Mouse (Mus musculus) kidney, embryonic 14.5 days (tissue): ENCODE results near the gene Polr1d. TPM values are rescaled to one million over a fixed set of nuclear protein-coding genes. Genes with fewer than 3 reads are reported as not detected.

Experiments
- ATAC-seq: fragments of 200-750 bp; cut with Nextera tagmentation; 2 replicates; pipeline ENCODE4 v1.8.0; 2017; ENCODE audit warnings: moderate number of reproducible peaks, mild to moderate bottlenecking, moderate TSS enrichment, moderate library complexity; ENCODE audit not compliant: low FRiP score, low TSS enrichment
- H3K27ac ChIP-seq: fragments of 300-500 bp; sonication (generic); 2 replicates; pipeline ENCODE4 v1.5.1; 2014; ENCODE audit warnings: low read depth, mild to moderate bottlenecking, low read length, moderate library complexity, mixed read lengths
- H3K27me3 ChIP-seq: fragments of 300-500 bp; sonication (generic); 2 replicates; pipeline ENCODE4 v1.6.1; 2014; ENCODE audit warnings: mild to moderate bottlenecking, low read length; ENCODE audit not compliant: control insufficient read depth, insufficient read depth
- H3K36me3 ChIP-seq: fragments of 300-500 bp; sonication (generic); 2 replicates; pipeline ENCODE4 v1.6.1; 2014; ENCODE audit warnings: low read length, mixed read lengths; ENCODE audit not compliant: control insufficient read depth, insufficient read depth
- H3K4me1 ChIP-seq: fragments of 300-500 bp; sonication (generic); 2 replicates; pipeline ENCODE4 v1.6.1; 2014; ENCODE audit warnings: low read length, mixed read lengths; ENCODE audit not compliant: control insufficient read depth, insufficient read depth
- H3K4me2 ChIP-seq: fragments of 300-500 bp; sonication (generic); replicated peaks from 2 replicates; pipeline ENCODE4 v1.6.1; 2014; ENCODE audit warnings: low read depth, mild to moderate bottlenecking, low read length
- H3K4me3 ChIP-seq: fragments of 300-500 bp; sonication (generic); 2 replicates; pipeline ENCODE4 v1.5.1; 2014; ENCODE audit warnings: mild to moderate bottlenecking, low read length
- H3K9ac ChIP-seq: fragments of 300-500 bp; sonication (generic); 2 replicates; pipeline ENCODE4 v1.6.1; 2014; ENCODE audit warnings: low read depth, mild to moderate bottlenecking, low read length, moderate library complexity
- H3K9me3 ChIP-seq: fragments of 300-500 bp; sonication (generic); 2 replicates; pipeline ENCODE4 v1.6.1; 2016; ENCODE audit warnings: low read length; ENCODE audit not compliant: control insufficient read depth
- WGBS: fragments of 180-500 bp; shearing (Covaris S2); extraction: QIAGEN DNeasy Blood & Tissue Kit; methylation state at CpG from one replicate; pipeline ENCODE4 v1.1.7; 2014; 5-methylcytosine and 5-hydroxymethylcytosine counted together
- polyA plus RNA-seq: library from polyadenylated mRNA; unstranded; fragments of >200 nt; fragmentation: Nextera tagmentation; extraction: Ambion mirVana; gene quantifications from 2 replicates; pipeline ENCODE4 v1.2.1, GENCODE M21; 2014

The Polr1d gene
- polyA plus RNA-seq, result 146 and 173 TPM in 2 replicates

DNA sequence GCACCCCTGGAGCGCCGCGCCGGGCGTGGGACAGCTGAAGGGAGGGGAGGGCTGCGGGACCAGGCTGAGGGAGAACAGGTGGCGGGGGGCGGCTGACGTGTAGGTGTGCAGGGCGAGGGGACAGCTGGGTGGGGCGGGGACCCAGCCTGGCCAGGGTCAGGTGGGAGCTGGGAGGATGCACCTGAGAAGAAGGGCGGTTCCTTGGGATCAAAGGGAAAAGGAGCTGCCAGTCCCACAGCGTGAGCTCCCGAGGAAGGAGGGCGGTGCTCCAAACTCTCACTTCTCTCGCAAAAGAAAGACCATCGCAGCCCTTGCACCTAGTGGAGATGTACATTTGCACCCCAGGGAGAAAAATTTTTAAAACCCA lies at the start of gene Polr1d:
Polr1d (plus strand) TSS at position 252 of the 367 bp plus-strand sequence.
- no peaks in the 10 kb centered on the region for H3K27me3 ChIP-seq
- H3K4me1 ChIP-seq, result peaks cover 16% of the 10 kb centered on the region
- H3K27ac ChIP-seq, result peak within 1 kb of the TSS; percentile 86
- ATAC-seq, result no peak
- peak within 1 kb of the TSS; percentile 95 for H3K4me2 ChIP-seq
- peaks cover 11% of the 10 kb centered on the region; the same call in 1 of the 2 replicates for H3K36me3 ChIP-seq
- WGBS, result 2% methylated on average over 17 of the region's 17 CpGs
- H3K4me3 ChIP-seq, result peak within 1 kb of the TSS; percentile 86
- peak within 1 kb of the TSS; percentile 86 for H3K9ac ChIP-seq
- H3K9me3 ChIP-seq, result no peaks in the 10 kb centered on the region

DNA sequence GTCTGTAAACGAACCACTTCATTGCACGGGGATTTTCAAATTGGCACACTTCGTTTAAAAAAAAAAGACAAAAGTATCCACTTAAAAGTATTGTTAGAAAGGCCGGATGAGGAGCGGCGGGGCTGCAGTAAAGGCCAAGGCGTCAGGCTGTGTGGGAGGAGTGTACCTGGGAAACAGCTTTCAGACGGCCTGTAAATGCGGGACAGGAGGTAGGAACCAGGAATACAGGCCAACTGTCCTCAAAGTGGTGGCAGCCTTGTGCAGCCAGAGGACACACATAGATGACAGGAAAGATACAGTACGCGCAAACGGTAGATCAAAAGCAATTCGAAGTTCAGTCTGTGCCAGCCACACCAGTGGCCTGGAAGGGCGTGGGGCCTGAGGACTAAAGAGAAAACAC lies 45.6 kb upstream of the Polr1d start:
- Histone ChIP-seq H3K9ac (no peak overlapping the region), H3K27me3 (no peaks in the 10 kb centered on the region), H3K4me3 (no peak overlapping the region), H3K9me3 (no peaks in the 10 kb centered on the region), H3K4me1 (peaks cover 9% of the 10 kb centered on the region; the same call in 1 of the 2 replicates), H3K27ac (no peak overlapping the region), H3K4me2 (no peak overlapping the region), H3K36me3 (peaks cover 14% of the 10 kb centered on the region)
- ATAC-seq, result no peak
- 67% methylated on average over 14 of the region's 14 CpGs for WGBS

DNA sequence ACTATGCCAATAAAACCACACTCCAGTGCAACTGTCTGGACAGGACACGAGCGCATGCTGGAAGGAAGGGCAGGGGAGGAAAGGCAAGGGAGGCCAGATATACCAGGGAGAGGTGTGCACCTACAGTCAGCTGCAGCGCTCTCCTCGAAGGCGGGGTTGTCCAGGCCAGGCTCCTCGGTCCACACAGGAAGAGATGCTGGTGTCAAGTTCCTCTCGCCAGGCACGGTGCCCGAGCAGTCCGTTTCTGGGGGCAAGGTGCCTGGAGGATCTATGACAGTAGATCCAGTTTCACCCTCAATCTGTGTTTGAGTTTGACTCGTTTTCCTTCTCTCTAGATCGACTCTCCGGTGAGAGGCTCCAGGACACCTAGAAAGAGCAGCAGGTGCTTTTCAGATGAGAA lies 43.7 kb upstream of the Polr1d start:
- peaks cover 13% of the 10 kb centered on the region for H3K36me3 ChIP-seq
- H3K9ac ChIP-seq, result no peak overlapping the region
- no peak overlapping the region for H3K27ac ChIP-seq
- no peaks in the 10 kb centered on the region for H3K9me3 ChIP-seq
- no peaks in the 10 kb centered on the region for H3K27me3 ChIP-seq
- H3K4me3 ChIP-seq, result no peak overlapping the region
- peaks cover 13% of the 10 kb centered on the region for H3K4me1 ChIP-seq
- no peak; the same call in 1 of the 2 replicates for ATAC-seq
- H3K4me2 ChIP-seq, result no peak overlapping the region
- WGBS, result 60% methylated on average over 13 of the region's 13 CpGs

DNA sequence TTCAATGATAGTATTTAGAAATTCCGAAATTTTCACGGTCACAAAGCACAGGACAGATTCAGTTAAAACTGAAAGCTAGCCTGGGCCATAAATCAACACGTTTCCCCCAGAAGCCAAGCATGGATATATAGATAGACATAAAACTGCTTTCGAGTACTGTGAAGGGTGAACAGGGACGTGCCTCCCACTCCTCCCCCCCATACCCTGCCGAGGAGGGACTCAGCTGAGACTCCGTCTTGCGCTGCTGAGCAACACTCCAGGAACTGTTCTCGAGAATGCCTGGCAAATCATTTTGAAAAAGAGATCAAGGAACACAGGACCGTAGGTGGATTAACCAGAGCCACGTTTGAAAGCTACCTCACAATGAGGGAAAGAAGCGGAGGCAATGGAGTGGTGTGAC lies 42.6 kb upstream of the Polr1d start:
- H3K9me3 ChIP-seq, result no peaks in the 10 kb centered on the region
- 26% methylated on average over 12 of the region's 12 CpGs for WGBS
- no peak overlapping the region for H3K9ac ChIP-seq
- H3K27me3 ChIP-seq, result no peaks in the 10 kb centered on the region
- H3K36me3 ChIP-seq, result peaks cover 3% of the 10 kb centered on the region; the same call in 1 of the 2 replicates
- H3K27ac ChIP-seq, result no peak overlapping the region
- ATAC-seq, result no peak
- no peak overlapping the region for H3K4me2 ChIP-seq
- peaks cover 18% of the 10 kb centered on the region for H3K4me1 ChIP-seq
- no peak overlapping the region for H3K4me3 ChIP-seq

DNA sequence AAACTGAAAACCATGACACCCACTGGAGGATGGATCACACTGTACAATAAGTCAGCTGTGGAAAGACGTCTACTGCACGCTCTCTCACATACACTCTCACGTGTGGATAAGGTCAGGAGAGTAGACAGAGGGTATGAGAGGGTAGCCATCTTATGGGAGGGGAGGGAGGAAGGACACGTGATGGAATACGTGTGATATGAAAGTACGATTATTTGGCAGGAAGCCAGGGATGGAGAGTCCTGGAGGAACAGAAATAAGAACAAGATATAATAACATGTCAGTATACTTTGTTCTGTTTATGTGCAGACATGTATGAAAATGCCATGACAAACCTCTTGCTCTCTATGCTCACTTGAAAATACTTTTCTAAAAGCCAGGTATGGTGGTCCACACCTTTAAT lies 41.5 kb upstream of the Polr1d start:
- 75% methylated on average over 6 of the region's 6 CpGs for WGBS
- Histone ChIP-seq H3K4me3 (no peak overlapping the region), H3K9me3 (no peaks in the 10 kb centered on the region), H3K27ac (0 out of 2 replicates have a peak overlapping the region, but pooled peaks have one; percentile 37), H3K36me3 (peaks cover 3% of the 10 kb centered on the region; the same call in 1 of the 2 replicates), H3K27me3 (no peaks in the 10 kb centered on the region), H3K9ac (no peak overlapping the region), H3K4me1 (peaks cover 18% of the 10 kb centered on the region), H3K4me2 (no peak overlapping the region)
- no peak for ATAC-seq

DNA sequence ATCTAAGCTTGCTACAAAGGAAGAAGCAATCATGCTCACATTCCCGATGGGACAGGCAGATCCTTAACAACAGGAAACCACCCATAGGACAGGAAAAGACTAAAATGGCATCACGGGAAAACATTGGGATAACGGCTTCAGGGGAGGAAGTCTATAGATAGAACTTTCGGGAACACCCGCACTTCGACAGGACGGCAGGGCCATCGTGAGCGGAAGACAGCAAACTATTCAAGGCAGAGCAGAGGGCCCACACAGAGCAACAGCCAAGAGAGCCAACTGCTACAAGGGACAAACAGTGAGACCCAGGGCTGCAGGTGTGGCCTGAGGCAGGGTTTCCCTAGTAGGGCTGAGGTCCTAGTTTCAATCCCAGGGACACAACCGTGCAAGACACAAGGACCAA lies 40.8 kb upstream of the Polr1d start:
- Histone ChIP-seq H3K9ac (no peak overlapping the region), H3K36me3 (0 out of 2 replicates have a peak, but pooled peaks cover 3% of the 10 kb centered on the region), H3K4me1 (peaks cover 18% of the 10 kb centered on the region), H3K27me3 (no peaks in the 10 kb centered on the region), H3K4me2 (no peak overlapping the region), H3K9me3 (no peaks in the 10 kb centered on the region), H3K27ac (peak overlapping the region; percentile 51; the same call in 1 of the 2 replicates), H3K4me3 (no peak overlapping the region)
- 81% methylated on average over 10 of the region's 10 CpGs for WGBS
- ATAC-seq, result no peak

DNA sequence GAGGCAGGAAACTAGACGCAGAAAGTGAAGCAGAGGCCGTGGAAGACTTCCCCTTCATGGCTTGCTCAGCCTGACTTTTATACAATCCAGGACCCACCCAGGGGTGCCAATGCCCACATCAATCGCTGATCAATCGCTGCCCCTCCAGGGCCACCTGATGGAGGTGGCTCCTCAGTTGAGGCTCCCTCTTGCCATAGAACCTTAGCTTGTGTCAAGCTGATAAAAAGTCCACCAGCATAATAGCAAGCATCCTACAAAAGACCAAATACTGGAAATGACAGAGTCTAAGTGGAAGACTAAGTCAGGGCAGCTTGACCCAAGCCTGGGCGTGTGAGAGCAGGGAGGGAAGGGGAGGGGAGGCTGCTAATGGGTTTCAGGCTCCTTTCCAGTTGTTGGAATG lies 40.2 kb upstream of the Polr1d start:
- Histone ChIP-seq H3K4me1 (peaks cover 18% of the 10 kb centered on the region), H3K36me3 (peaks cover 7% of the 10 kb centered on the region; the same call in 1 of the 2 replicates), H3K9ac (no peak overlapping the region), H3K27me3 (no peaks in the 10 kb centered on the region), H3K27ac (peak overlapping the region; percentile 51; the same call in 1 of the 2 replicates), H3K4me2 (no peak overlapping the region), H3K4me3 (no peak overlapping the region), H3K9me3 (no peaks in the 10 kb centered on the region)
- 81% methylated on average over 5 of the region's 5 CpGs for WGBS
- ATAC-seq, result no peak

DNA sequence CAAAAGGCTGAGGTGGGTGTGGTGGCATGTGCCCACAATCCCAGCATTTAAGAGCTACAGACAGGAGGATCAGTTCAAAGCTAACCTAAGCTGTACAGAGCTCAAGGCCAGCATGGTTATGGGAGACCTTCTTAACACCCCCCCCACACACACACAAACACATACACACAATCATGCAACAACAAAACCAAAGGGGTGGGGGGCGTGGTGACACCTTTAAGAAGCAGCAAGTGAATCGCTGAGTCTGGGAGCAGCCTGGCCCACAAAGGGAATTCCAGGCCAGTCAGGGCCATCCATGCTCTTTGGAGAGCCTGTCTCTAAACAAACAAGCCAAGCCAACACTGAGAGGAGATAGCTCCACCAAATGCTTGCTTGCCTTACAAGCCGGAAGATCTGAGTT lies 39.2 kb upstream of the Polr1d start:
- ATAC-seq, result no peak
- peaks cover 7% of the 10 kb centered on the region; the same call in 1 of the 2 replicates for H3K36me3 ChIP-seq
- peaks cover 20% of the 10 kb centered on the region for H3K4me1 ChIP-seq
- WGBS, result 44% methylated on average over 3 of the region's 3 CpGs
- no peak overlapping the region for H3K4me2 ChIP-seq
- H3K4me3 ChIP-seq, result no peak overlapping the region
- H3K27ac ChIP-seq, result no peak overlapping the region
- H3K9me3 ChIP-seq, result no peaks in the 10 kb centered on the region
- H3K27me3 ChIP-seq, result no peaks in the 10 kb centered on the region
- H3K9ac ChIP-seq, result no peak overlapping the region

DNA sequence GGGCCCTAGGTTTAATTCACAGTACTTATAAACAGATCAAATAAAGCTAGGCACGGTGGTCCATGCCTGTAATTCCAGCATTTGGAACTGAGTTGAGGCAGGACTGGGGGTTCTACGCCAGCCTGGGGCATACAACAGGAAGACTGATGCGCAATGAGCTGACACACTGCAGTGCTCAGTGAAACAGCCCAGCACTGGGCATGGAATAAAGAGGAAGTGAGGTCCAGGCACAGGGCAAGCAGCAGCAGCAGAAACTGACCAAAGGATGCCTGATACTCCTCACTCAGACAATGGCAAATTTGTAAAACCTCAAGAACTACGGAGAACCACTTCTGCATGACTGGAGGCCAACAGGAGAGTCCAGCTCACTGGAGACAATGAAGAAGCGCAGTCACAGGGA lies 37.5 kb upstream of the Polr1d start:
- 82% methylated on average over 5 of the region's 5 CpGs for WGBS
- no peaks in the 10 kb centered on the region for H3K9me3 ChIP-seq
- H3K4me2 ChIP-seq, result no peak overlapping the region
- peaks cover 20% of the 10 kb centered on the region for H3K4me1 ChIP-seq
- peaks cover 7% of the 10 kb centered on the region; the same call in 1 of the 2 replicates for H3K36me3 ChIP-seq
- H3K27ac ChIP-seq, result no peak overlapping the region
- no peak overlapping the region for H3K9ac ChIP-seq
- no peaks in the 10 kb centered on the region for H3K27me3 ChIP-seq
- no peak for ATAC-seq
- no peak overlapping the region for H3K4me3 ChIP-seq
